Mouse (Mus musculus) embryonic stem cell, embryonic (primary cell): Measurements from ENCODE around the gene Gdnf.

ENCODE experiments used
- CTCF ChIA-PET, 4 experiments: fragments of 300-600 bp in 2 of 4; fragments of 350-600 bp in 2 of 4; sonication (Branson Sonifier 250); formaldehyde crosslinking; loops; one replicate each; lab custom pipeline; 2022; ENCODE audit warnings: inconsistent platforms in 2 of 4; lab: Charles Lee
- POLR2A ChIA-PET, 4 experiments: fragments of 300-600 bp in 2 of 4; fragments of 350-600 bp in 2 of 4; sonication (Branson Sonifier 250); formaldehyde crosslinking; loops; one replicate each; lab custom pipeline; 2022; ENCODE audit warnings: antibody characterized with exemption in 4 of 4, inconsistent platforms in 1 of 4; lab: Charles Lee

Gdnf gene

DNA sequence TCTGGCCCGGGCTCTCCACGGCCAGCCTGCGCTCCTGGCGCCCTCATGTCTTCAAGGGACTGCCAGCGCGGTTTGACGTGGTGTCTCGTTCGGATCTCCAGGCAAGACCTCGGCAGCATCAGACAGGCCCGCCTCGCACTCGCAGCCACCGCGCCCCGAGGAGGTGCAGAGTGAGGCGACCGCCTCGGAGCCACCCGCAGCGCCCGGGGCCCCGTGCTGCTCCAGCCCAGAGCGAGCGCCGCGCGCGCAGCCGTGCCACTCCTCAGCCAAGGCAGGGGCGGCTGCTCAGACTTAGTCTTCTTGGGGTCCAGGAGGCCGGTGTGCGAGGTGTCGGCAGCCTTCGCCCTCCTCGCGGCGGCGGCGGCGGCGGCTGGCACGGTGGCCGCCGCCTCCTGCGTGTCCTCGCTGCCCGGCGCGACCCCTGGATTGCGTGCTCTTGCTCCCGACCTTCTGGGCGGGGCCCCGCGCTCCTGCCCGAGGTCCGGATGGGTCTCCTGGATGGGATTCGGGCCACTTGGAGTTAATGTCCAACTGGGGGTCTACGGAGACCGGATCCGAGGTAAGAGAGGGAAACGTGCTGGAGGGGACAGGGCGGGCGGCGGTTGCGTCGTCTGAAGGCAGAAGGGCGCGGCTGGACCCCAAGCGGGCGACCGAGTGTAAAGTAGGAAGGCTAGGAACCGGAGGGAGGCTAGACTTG, at the start of gene Gdnf:
Gene Gdnf (plus strand): TSS at position 291 of the 697 bp plus-strand sequence.
- ChIA-PET CTCF (interaction anchor here in 3 of 4 experiments (0.5 to 4.1 kb wide), 6 partner anchors 331 to 937 kb away, joined by 3 to 33 read pairs (median 10); no protein-coding TSS in a partner anchor), POLR2A (interaction anchor here in 1 of 4 experiments (0.8 kb wide), 1 partner anchor 356 kb away, joined by 3 read pairs; no protein-coding TSS in a partner anchor)

DNA sequence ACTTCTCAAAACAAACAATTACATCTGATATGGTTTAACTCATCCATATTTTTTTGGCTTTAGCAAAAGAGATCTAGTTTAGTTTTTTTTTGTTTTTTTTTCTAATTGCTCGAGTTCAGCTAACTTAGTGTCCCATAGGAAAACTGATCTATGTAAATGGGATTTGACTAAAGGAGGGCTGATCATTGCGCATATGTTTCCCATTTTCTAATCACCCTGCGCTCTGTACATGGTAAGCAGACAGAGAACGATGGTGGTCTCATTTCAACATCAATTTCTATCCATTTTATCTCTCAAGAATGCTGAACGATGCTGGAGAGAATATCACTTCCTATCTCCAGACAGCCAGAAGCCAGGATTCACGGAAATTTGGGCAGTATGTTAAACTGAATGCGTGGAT, 43.5 kb upstream of the Gdnf start:
- ChIA-PET POLR2A (no interaction called here), CTCF (no interaction called here)

- ChIA-PET CTCF (no interaction called here), POLR2A (interaction anchor here in 1 of 4 experiments (0.7 kb wide), 1 partner anchor 571 kb away, joined by 4 read pairs; no protein-coding TSS in a partner anchor)
These were observed 37.7 kb upstream of the Gdnf start for GRCm38 (mm10) chr15:7772983-7773382.

- ChIA-PET POLR2A (no interaction called here), CTCF (no interaction called here)
These were observed 29.1 kb upstream of the Gdnf start for GRCm38 (mm10) chr15:7781517-7781916.

DNA sequence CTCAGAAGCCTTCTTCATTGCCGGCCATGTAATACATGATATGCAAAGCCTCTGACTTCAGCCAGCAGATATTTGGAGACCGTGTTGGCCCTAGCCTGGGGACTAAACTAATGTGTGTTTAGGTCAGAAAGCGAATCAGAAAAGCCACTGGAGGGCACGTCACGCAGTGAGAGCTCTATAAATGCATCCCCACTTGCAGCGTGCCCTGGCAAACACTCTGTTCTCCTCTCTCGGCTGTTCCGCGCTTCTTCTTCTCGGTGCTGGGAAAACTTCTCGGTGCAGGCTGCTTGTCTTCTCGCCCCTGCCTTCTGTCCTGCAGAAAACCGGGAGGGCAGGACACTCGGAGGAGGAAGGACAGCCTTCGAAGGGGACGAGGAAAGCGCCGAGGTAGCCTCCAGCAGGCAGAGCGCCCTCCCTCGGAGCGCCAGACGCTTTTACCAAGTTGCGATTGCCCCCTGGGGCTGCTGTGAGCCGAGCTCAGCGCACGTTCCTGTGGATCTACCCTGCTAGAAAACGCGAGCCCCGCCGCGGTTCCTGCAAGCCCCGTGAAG, 730 bp upstream of the Gdnf start:
- POLR2A ChIA-PET: interaction anchor here in 1 of 4 experiments (1.0 kb wide), 1 partner anchor 16 kb away, joined by 3 read pairs; no protein-coding TSS in a partner anchor
- CTCF ChIA-PET: interaction anchor here in 3 of 4 experiments (0.5 to 1.4 kb wide), 3 partner anchors 330 to 937 kb away, joined by 3 to 12 read pairs (median 6); no protein-coding TSS in a partner anchor

DNA sequence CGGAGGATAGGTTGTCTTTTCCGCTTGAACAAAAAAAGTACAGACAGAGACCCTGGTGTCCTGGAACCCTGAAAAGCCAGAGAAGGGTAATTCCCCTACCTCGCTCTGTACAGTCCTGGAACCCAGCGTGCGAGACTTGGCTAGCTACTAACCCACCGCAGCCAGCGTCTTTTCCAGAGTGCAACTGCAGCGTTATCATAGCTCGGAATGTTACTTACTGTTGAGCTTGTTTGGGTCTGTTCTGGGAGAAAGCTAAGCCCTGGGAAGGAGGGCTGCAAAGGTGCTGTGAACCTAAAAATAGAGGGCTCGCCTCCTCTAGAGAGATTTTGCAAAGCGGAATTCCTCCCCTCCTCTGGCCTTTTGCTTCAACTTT, 593 bp downstream of the Gdnf start:
- POLR2A ChIA-PET: interaction anchor here in 2 of 4 experiments (0.8 to 1.1 kb wide), 2 partner anchors 351 to 357 kb away, joined by 3 to 5 read pairs; no protein-coding TSS in a partner anchor
- CTCF ChIA-PET: interaction anchor here in 3 of 4 experiments (1.3 to 4.1 kb wide), 3 partner anchors 351 to 352 kb away, joined by 7 to 33 read pairs (median 12); no protein-coding TSS in a partner anchor

- POLR2A ChIA-PET: interaction anchor here in 2 of 4 experiments (0.8 to 1.4 kb wide), 3 partner anchors 22 to 357 kb away, joined by 3 to 5 read pairs (median 3); no protein-coding TSS in a partner anchor
- CTCF ChIA-PET: interaction anchor here in 3 of 4 experiments (1.3 to 4.1 kb wide), 5 partner anchors 352 to 353 kb away, joined by 7 to 33 read pairs (median 12); no protein-coding TSS in a partner anchor
These were observed 1.4 kb downstream of the Gdnf start for GRCm38 (mm10) chr15:7811856-7812733.

- POLR2A ChIA-PET: interaction anchor here in 1 of 4 experiments (0.6 to 1.4 kb wide), 4 partner anchors 23 to 544 kb away, joined by 3 read pairs; no protein-coding TSS in a partner anchor
- CTCF ChIA-PET: interaction anchor here in 3 of 4 experiments (0.6 to 4.1 kb wide), 5 partner anchors 21 to 354 kb away, joined by 3 to 33 read pairs (median 12); no protein-coding TSS in a partner anchor
These were observed 2.4 kb downstream of the Gdnf start for GRCm38 (mm10) chr15:7812872-7813530.

DNA sequence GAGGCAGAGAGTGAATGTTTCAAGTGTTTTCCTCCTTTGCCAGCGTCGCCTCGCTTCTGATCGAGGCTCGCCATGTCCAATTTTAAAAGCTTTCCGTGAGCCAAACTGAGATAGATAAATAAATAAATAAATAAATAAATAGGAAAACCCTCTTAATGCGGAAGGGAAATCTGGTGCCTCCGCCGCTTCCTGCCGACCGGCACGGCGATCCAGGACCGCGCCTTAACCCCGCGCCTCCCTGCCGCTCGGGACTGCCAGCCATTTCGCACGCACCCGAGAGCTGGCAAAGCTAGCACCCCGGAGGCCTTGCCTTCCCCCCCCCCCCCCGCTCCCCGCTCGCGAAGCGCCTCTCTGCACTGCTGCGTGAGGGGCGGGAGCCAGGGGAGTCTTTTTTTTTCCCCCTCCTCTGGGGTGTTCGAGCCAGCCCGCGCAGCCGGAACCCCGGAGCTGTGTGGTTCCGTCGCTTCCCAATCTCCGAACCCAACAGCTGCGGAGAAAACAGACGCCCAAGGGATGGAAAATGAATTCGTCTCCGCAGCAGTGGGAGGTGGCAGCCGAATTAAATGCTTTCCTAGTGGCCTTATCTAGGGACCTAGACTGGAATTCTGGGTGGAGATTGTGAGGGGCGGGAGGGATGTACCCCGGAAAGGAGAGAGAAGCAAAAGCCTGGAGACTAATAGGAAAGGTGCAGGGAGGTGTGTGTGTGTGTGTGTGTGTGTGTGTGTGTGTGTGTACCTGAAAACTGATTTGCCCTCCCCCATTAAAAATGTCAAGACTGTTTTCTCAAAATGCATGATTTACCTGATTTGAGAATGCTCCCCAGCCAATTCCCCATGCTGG, 3.1 kb downstream of the Gdnf start:
- CTCF ChIA-PET: interaction anchor here (0.6 to 4.1 kb wide), 7 partner anchors 20 to 364 kb away, joined by 3 to 33 read pairs (median 3); no protein-coding TSS in a partner anchor
- POLR2A ChIA-PET: interaction anchor here in 1 of 4 experiments (0.6 to 1.4 kb wide), 4 partner anchors 23 to 545 kb away, joined by 3 read pairs; no protein-coding TSS in a partner anchor

GRCm38 (mm10) chr15:7814371-7814680, 3.7 kb downstream of the Gdnf start:
- POLR2A ChIA-PET: interaction anchor here in 1 of 4 experiments (1.0 kb wide), 1 partner anchor 356 kb away, joined by 3 read pairs; no protein-coding TSS in a partner anchor
- CTCF ChIA-PET: interaction anchor here (0.7 to 4.1 kb wide), 6 partner anchors 354 to 364 kb away, joined by 3 to 33 read pairs (median 8); no protein-coding TSS in a partner anchor

GRCm38 (mm10) chr15:7814917-7815316, 4.3 kb downstream of the Gdnf start:
- CTCF ChIA-PET: interaction anchor here in 3 of 4 experiments (1.0 to 4.1 kb wide), 3 partner anchors 355 to 356 kb away, joined by 3 to 33 read pairs (median 17); no protein-coding TSS in a partner anchor
- POLR2A ChIA-PET: no interaction called here

GRCm38 (mm10) chr15:7815521-7815944, 4.9 kb downstream of the Gdnf start:
- ChIA-PET POLR2A (interaction anchor here in 1 of 4 experiments (1.5 kb wide), 1 partner anchor 355 kb away, joined by 4 read pairs; no protein-coding TSS in a partner anchor), CTCF (interaction anchor here in 1 of 4 experiments (1.0 kb wide), 1 partner anchor 356 kb away, joined by 3 read pairs; no protein-coding TSS in a partner anchor)

DNA sequence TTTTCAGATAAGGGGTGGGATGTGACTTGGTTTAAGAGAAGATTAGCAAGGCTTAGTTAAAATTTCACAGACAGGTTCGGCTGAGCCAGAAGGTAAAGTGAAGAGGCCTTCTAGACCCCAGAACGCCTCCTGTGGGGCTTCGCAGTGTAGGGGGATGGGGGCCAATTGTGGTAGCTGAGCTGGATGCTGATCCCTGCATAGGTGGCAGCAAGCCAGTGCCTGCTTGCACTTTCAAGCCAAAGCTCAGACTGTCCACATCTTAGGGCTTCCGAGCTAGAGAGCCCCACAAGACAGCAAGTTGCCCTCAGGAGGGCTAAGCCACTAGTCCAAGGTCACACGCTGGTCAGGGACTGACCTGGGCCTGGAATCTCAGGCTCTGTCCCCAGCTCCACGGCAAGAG, 13.2 kb downstream of the Gdnf start:
- ChIA-PET POLR2A (no interaction called here), CTCF (interaction anchor here in 1 of 4 experiments (0.9 kb wide), 1 partner anchor 364 kb away, joined by 3 read pairs; no protein-coding TSS in a partner anchor)

- CTCF ChIA-PET: interaction anchor here in 1 of 4 experiments (0.7 kb wide), 1 partner anchor 944 kb away, joined by 3 read pairs; no protein-coding TSS in a partner anchor
- POLR2A ChIA-PET: interaction anchor here in 1 of 4 experiments (0.6 kb wide), 1 partner anchor 350 kb away, joined by 3 read pairs; no protein-coding TSS in a partner anchor
These were observed 14.9 kb downstream of the Gdnf start for GRCm38 (mm10) chr15:7825530-7825929.

DNA sequence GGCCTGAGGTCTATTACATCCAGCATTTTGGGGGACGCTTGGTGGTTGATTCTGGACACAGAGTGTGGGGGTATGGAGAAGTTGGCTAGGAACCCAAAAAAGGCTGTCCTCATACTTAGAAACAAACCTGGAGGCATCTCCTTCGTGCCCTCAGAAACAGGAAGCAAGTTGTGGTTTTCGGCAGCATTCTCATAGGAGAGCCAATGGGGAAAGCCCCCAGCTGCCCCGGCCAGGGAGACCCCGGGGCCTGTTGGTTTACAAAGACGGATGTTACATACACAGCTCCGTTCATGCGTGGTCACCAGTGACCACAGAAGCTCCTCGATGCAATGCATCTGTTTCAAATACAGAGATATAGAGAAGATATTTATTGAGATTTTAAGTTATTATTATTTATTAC, 24.8 kb downstream of the Gdnf start:
- CTCF ChIA-PET: interaction anchor here in 1 of 4 experiments (0.5 kb wide), 2 partner anchors 392 to 1309 kb away, joined by 5 to 6 read pairs; no protein-coding TSS in a partner anchor
- POLR2A ChIA-PET: no interaction called here
